Mouse (Mus musculus) left cerebral cortex, postnatal 25 days (tissue): ENCODE data around the gene Angptl3. TPM values are rescaled to one million over a fixed set of nuclear protein-coding genes. Genes with fewer than 3 reads are reported as not detected.

Source experiments
- DNase-seq, 2 experiments: peaks; one replicate each; pipeline ENCODE4 v3.0.0; 2022; ENCODE audit warnings: low spot score in 2 of 2, mixed read lengths in 1 of 2
- intact Hi-C: fragments of 180-260 bp; cut with DNase I; formaldehyde crosslinking; loops from one replicate; pipeline ENCODE4 v1.15.1; 2025
- total RNA-seq, 2 experiments: library from RNA; stranded (reverse); gene quantifications; 2 replicates each; pipeline ENCODE4 v1.2.3; 2021

The Angptl3 gene
- total RNA-seq = not detected

- intact Hi-C loops = no loop called here
- no peak for DNase-seq
Observed at GRCm38 (mm10) chr4:99030686-99031085, at the start of gene Angptl3. TSS of gene Angptl3 (plus strand) at chr4:99030954.

- DNase-seq = no peak
- intact Hi-C loops = no loop called here
Observed at GRCm38 (mm10) chr4:98984701-98985100, 46.1 kb upstream of the Angptl3 start.

- intact Hi-C loops = no loop called here
- DNase-seq = no peak
Observed at GRCm38 (mm10) chr4:98993491-98993890, 37.3 kb upstream of the Angptl3 start.

GRCm38 (mm10) chr4:99005574-99005973 lies 25.2 kb upstream of the Angptl3 start:
- intact Hi-C loops = no loop called here
- DNase-seq = no peak

GRCm38 (mm10) chr4:99006319-99006718 lies 24.4 kb upstream of the Angptl3 start:
- DNase-seq = no peak
- intact Hi-C loops = no loop called here

GRCm38 (mm10) chr4:99011039-99011438 lies 19.7 kb upstream of the Angptl3 start:
- DNase-seq = no peak
- intact Hi-C loops = no loop called here

- intact Hi-C loops = no loop called here
- peak in 1 of 2 experiments; percentile 31 for DNase-seq
Observed at GRCm38 (mm10) chr4:99022221-99022620, 8.5 kb upstream of the Angptl3 start.

- intact Hi-C loops = no loop called here
Observed at GRCm38 (mm10) chr4:99028377-99028776, 2.4 kb upstream of the Angptl3 start.

GRCm38 (mm10) chr4:99032921-99033320 lies 2.2 kb downstream of the Angptl3 start:
- DNase-seq = no peak
- intact Hi-C loops = no loop called here

More at GRCm38 (mm10) chr4:99028377-99028776, 2.4 kb upstream of the Angptl3 start:
- DNase-seq = no peak

GRCm38 (mm10) chr4:99044854-99045253 lies 14.1 kb downstream of the Angptl3 start:
- peak in 1 of 2 experiments; percentile 35 for DNase-seq
- intact Hi-C loops = loop anchor here (10.0 kb wide), 1 partner anchor 140 kb away; no protein-coding TSS in a partner anchor

- intact Hi-C loops = loop anchor here (10.0 kb wide), 1 partner anchor 138 kb away; no protein-coding TSS in a partner anchor
Observed at GRCm38 (mm10) chr4:99046471-99046870, 15.7 kb downstream of the Angptl3 start.

GRCm38 (mm10) chr4:99048581-99048980 lies 17.8 kb downstream of the Angptl3 start:
- DNase-seq = no peak
- intact Hi-C loops = loop anchor here (10.0 kb wide), 1 partner anchor 136 kb away; no protein-coding TSS in a partner anchor

More at GRCm38 (mm10) chr4:99046471-99046870, 15.7 kb downstream of the Angptl3 start:
- DNase-seq = no peak

GRCm38 (mm10) chr4:99064524-99064923 lies 33.8 kb downstream of the Angptl3 start:
- peak in 1 of 2 experiments; percentile 50 for DNase-seq
- intact Hi-C loops = no loop called here

- DNase-seq = no peak
Observed at GRCm38 (mm10) chr4:99068806-99069205, 38.1 kb downstream of the Angptl3 start.

GRCm38 (mm10) chr4:99078005-99078404 lies 47.3 kb downstream of the Angptl3 start:
- intact Hi-C loops = no loop called here
- no peak for DNase-seq

More at GRCm38 (mm10) chr4:99068806-99069205, 38.1 kb downstream of the Angptl3 start:
- intact Hi-C loops = no loop called here

- intact Hi-C loops = no loop called here
- DNase-seq = no peak
Observed at GRCm38 (mm10) chr4:99081169-99081568, 50.4 kb downstream of the Angptl3 start.

- intact Hi-C loops = no loop called here
- DNase-seq = peak in 1 of 2 experiments; percentile 66
Observed at GRCm38 (mm10) chr4:99083862-99084261, 53.1 kb downstream of the Angptl3 start.

GRCm38 (mm10) chr4:99087760-99088485 lies 57.2 kb downstream of the Angptl3 start:
- no peak for DNase-seq
- intact Hi-C loops = no loop called here

GRCm38 (mm10) chr4:99091151-99091701 lies 60.5 kb downstream of the Angptl3 start:
- intact Hi-C loops = no loop called here
- DNase-seq = no peak

GRCm38 (mm10) chr4:99091777-99092176 lies 61.0 kb downstream of the Angptl3 start:
- intact Hi-C loops = no loop called here
- no peak for DNase-seq
